Mouse (Mus musculus) cerebellum, adult 11 months (tissue): ENCODE measurements around the gene Inava.
A peak's percentile ranks its signal among the peaks of the same experiment; 100 is the strongest.

Experiments used
- DNase-seq: peaks from one replicate; pipeline ENCODE4 v3.0.0; 2022

The Inava gene

GRCm38 (mm10) chr1:136233892-136234594 lies at the start of gene Inava:
Gene Inava (minus strand): TSS chr1:136234264.
- peak; percentile 15 for DNase-seq

- DNase-seq, result no peak
Observed at GRCm38 (mm10) chr1:136277366-136277765, 43.3 kb upstream of the Inava start.

- no peak for DNase-seq
Observed at GRCm38 (mm10) chr1:136268224-136268623, 34.2 kb upstream of the Inava start.

- DNase-seq, result no peak
Observed at GRCm38 (mm10) chr1:136266127-136266526, 32.1 kb upstream of the Inava start.

- no peak for DNase-seq
Observed at GRCm38 (mm10) chr1:136263355-136263754, 29.3 kb upstream of the Inava start.

GRCm38 (mm10) chr1:136260635-136261238 lies 26.7 kb upstream of the Inava start, which contains the start of gene Gpr25:
Gene Gpr25 (minus strand): TSS chr1:136260873.
- DNase-seq, result no peak

- peak; percentile 84 for DNase-seq
Observed at GRCm38 (mm10) chr1:136259893-136260634, 26.0 kb upstream of the Inava start.

GRCm38 (mm10) chr1:136259543-136259892 lies 25.5 kb upstream of the Inava start:
- no peak for DNase-seq

- no peak for DNase-seq
Observed at GRCm38 (mm10) chr1:136258495-136258894, 24.4 kb upstream of the Inava start.

- no peak for DNase-seq
Observed at GRCm38 (mm10) chr1:136255657-136256056, 21.6 kb upstream of the Inava start.

GRCm38 (mm10) chr1:136255174-136255573 lies 21.1 kb upstream of the Inava start:
- no peak for DNase-seq

GRCm38 (mm10) chr1:136254503-136255065 lies 20.5 kb upstream of the Inava start:
- no peak for DNase-seq

GRCm38 (mm10) chr1:136253472-136253871 lies 19.4 kb upstream of the Inava start:
- DNase-seq, result no peak

- DNase-seq, result no peak
Observed at GRCm38 (mm10) chr1:136249662-136250061, 15.6 kb upstream of the Inava start.

GRCm38 (mm10) chr1:136247393-136247792 lies 13.3 kb upstream of the Inava start:
- no peak for DNase-seq

- DNase-seq, result no peak
Observed at GRCm38 (mm10) chr1:136244469-136244868, 10.4 kb upstream of the Inava start.

GRCm38 (mm10) chr1:136241801-136242200 lies 7.7 kb upstream of the Inava start:
- DNase-seq, result no peak

GRCm38 (mm10) chr1:136238495-136238894 lies 4.4 kb upstream of the Inava start:
- no peak for DNase-seq

- no peak for DNase-seq
Observed at GRCm38 (mm10) chr1:136234595-136235092, 580 bp upstream of the Inava start.

- DNase-seq, result no peak
Observed at GRCm38 (mm10) chr1:136232986-136233790, 876 bp downstream of the Inava start.

- DNase-seq, result no peak
Observed at GRCm38 (mm10) chr1:136232285-136232926, 1.7 kb downstream of the Inava start.

- no peak for DNase-seq
Observed at GRCm38 (mm10) chr1:136231596-136231995, 2.5 kb downstream of the Inava start.
